Mouse (Mus musculus): ENCODE measurements around the gene Glb1l. TPM values are rescaled to one million over a fixed set of nuclear protein-coding genes. Genes with fewer than 3 reads are reported as not detected.

Glb1l gene
- polyA plus RNA-seq, 1 experiment from 2014 or later: 13.0 TPM

DNA sequence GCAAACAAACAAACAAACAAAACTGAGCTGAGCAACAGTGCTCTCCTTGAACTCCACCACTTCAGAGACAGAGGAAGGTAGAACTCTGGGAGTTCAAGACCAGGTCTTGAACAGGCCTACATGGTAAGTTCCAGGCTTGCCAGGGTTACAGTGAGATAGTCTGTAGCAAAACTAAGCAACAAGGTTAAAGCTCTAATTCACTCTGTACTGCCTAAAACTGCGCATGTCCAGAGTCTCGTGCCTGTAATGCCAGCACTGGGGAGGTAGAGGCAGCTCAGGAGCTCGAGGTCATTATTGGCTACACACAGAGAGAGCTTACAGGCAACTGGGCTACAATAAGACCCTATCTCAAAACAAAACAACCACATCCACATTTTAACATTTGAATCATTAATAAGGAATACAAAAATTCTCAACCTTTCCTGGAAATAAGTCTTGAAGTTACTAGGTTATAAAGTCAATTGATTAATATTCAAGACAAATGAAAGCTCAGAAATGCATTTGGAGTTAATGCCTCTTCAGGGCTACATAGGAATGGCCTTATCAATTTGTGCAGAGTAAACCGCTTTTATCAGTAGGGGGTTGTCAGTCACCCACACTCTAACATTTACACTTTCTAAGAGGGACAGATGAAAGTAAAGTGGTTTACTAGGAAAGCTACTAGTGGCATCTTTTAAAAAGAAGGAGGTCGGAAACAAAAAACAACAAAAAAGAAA, 50.9 kb downstream of the Glb1l start:
- Histone ChIP-seq H3K27ac (replicated peaks; ENCODE audit: low read depth, low read length) (no peak overlapping the region), H3K4me2 (ENCODE audit: low read depth, low read length) (no peak overlapping the region), H3K4me1 (ENCODE audit: control insufficient read depth, insufficient read depth, low read length) (no peaks in the 10 kb centered on the region), H3K4me3 (ENCODE audit: low read depth, low read length) (no peak overlapping the region), H3K9ac (ENCODE audit: low read depth, low read length) (no peak overlapping the region), H3K36me3 (ENCODE audit: control insufficient read depth, insufficient read depth, low read length) (no peaks in the 10 kb centered on the region), H3K27me3 (replicated peaks; ENCODE audit: control insufficient read depth, insufficient read depth, low read length) (no peaks in the 10 kb centered on the region), H3K9me3 (ENCODE audit: control insufficient read depth, low read length) (no peaks in the 10 kb centered on the region)
- WGBS: 61% methylated on average over 5 of the region's 5 CpGs
- DNase-seq (ENCODE audit: low spot score) (no peak), ATAC-seq (ENCODE audit: low read depth) (no peak)

DNA sequence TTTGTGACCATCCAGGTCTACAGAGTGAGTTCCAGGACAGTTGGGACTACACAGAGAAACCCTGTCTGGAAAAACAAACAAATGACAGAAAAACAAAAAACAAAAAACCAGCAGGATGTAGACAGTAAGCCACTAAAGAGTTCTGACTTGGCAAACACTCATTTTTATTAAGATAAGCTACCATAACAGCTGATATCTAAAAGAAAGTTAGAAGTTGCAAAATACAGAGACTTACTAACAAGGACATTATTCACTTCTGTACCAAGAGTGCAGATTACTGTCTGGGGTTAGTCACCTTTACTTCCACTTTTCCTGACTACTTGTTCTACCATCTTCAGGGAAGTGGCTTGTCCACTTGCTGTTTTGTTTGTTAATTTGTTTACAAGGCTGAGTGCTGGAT, 51.6 kb downstream of the Glb1l start:
- no peaks in the 10 kb centered on the region for H3K27me3 ChIP-seq (replicated peaks; ENCODE audit: control insufficient read depth, insufficient read depth, low read length)
- no peak overlapping the region for H3K27ac ChIP-seq (replicated peaks; ENCODE audit: low read depth, low read length)
- DNase-seq (ENCODE audit: low spot score): no peak
- no peak overlapping the region for H3K4me2 ChIP-seq (ENCODE audit: low read depth, low read length)
- H3K9ac ChIP-seq (ENCODE audit: low read depth, low read length): no peak overlapping the region
- no peak for ATAC-seq (ENCODE audit: low read depth)
- H3K4me1 ChIP-seq (ENCODE audit: control insufficient read depth, insufficient read depth, low read length): no peaks in the 10 kb centered on the region
- no peaks in the 10 kb centered on the region for H3K36me3 ChIP-seq (ENCODE audit: control insufficient read depth, insufficient read depth, low read length)
- no peak overlapping the region for H3K4me3 ChIP-seq (ENCODE audit: low read depth, low read length)
- H3K9me3 ChIP-seq (ENCODE audit: control insufficient read depth, low read length): no peaks in the 10 kb centered on the region

DNA sequence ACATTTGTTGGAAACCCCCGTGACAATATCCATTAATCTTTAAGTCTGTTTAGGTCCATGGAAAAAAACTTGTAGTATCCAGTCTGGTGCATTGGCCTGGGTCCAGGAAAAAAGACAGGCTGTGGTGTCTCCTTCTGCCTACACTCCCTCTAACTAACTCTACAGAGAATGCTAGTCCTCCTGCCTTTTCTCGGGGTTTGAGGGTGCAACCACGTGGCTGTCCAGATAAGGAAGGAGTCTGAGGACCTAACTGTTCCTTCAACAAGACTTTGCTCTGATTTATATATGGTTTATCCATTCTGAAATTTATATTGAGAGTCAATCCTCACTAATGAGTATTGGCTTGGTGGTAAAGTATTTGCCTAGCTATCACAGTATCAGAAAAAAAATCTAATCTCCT, 54.8 kb downstream of the Glb1l start:
- WGBS: 65% methylated on average over 3 of the region's 3 CpGs
- no peak for ATAC-seq (ENCODE audit: low read depth)
- no peak for DNase-seq (ENCODE audit: low spot score)

DNA sequence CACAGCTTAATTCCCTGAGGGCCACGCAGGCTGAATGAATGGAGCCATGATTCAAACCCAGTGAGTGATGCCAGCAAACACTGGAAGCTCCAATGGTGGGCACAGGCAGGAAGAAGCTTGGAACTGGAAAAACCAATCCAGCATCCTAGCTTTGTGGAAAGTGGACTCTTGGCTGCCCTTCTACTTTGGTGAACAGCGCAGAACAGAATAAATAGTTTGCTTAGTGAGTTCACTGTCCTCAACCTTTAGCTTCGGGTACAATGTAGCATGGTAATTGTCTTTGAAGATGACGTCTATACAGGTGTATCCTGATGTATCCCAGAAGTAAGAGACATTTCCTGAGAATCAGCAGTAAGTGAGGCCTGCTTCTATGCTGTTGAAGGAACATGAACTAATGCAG, 61.9 kb downstream of the Glb1l start:
- ATAC-seq (ENCODE audit: low read depth) (no peak), DNase-seq (ENCODE audit: low spot score) (no peak)
- H3K27me3 ChIP-seq (replicated peaks; ENCODE audit: control insufficient read depth, insufficient read depth, low read length): no peaks in the 10 kb centered on the region
- H3K4me1 ChIP-seq (ENCODE audit: control insufficient read depth, insufficient read depth, low read length): peaks cover 4% of the 10 kb centered on the region
- H3K36me3 ChIP-seq (ENCODE audit: control insufficient read depth, insufficient read depth, low read length): peaks cover 54% of the 10 kb centered on the region
- H3K4me2 ChIP-seq (ENCODE audit: low read depth, low read length): no peak overlapping the region
- H3K27ac ChIP-seq (replicated peaks; ENCODE audit: low read depth, low read length): no peak overlapping the region
- 86% methylated on average over 4 of the region's 4 CpGs for WGBS
- no peak overlapping the region for H3K4me3 ChIP-seq (ENCODE audit: low read depth, low read length)
- no peak overlapping the region for H3K9ac ChIP-seq (ENCODE audit: low read depth, low read length)
- H3K9me3 ChIP-seq (ENCODE audit: control insufficient read depth, low read length): no peaks in the 10 kb centered on the region

More for the DNA sequence above, 54.8 kb downstream of the Glb1l start:
- no peaks in the 10 kb centered on the region for H3K9me3 ChIP-seq (ENCODE audit: control insufficient read depth, low read length)
- no peaks in the 10 kb centered on the region for H3K4me1 ChIP-seq (ENCODE audit: control insufficient read depth, insufficient read depth, low read length)
- H3K4me3 ChIP-seq (ENCODE audit: low read depth, low read length): no peak overlapping the region
- H3K27me3 ChIP-seq (replicated peaks; ENCODE audit: control insufficient read depth, insufficient read depth, low read length): no peaks in the 10 kb centered on the region
- no peaks in the 10 kb centered on the region for H3K36me3 ChIP-seq (ENCODE audit: control insufficient read depth, insufficient read depth, low read length)
- H3K9ac ChIP-seq (ENCODE audit: low read depth, low read length): no peak overlapping the region
- H3K4me2 ChIP-seq (ENCODE audit: low read depth, low read length): no peak overlapping the region
- H3K27ac ChIP-seq (replicated peaks; ENCODE audit: low read depth, low read length): no peak overlapping the region

Small RNAs within 50 kb of the gene (microRNA-seq; reads per million reads assigned to microRNA genes)
- gene Gm27943 (ENCODE audit: borderline number of aligned reads): not detected

Other genes with a start within 250 kb of the Glb1l start
- gene Nhej1, start 85.6 kb downstream of the Glb1l start, polyA plus RNA-seq (2014; fragmentation: Nextera tagmentation; extraction: Ambion mirVana): 10.3 and 11.5 TPM in 2 replicates
- 0.08 and 0.13 TPM in 2 replicates for gene Slc23a3, start 76.9 kb downstream of the Glb1l start, polyA plus RNA-seq (2014; fragmentation: Nextera tagmentation; extraction: Ambion mirVana)
- gene Cnppd1, start 68.1 kb downstream of the Glb1l start, polyA plus RNA-seq (2014; fragmentation: Nextera tagmentation; extraction: Ambion mirVana): 35.9 and 41.4 TPM in 2 replicates
- 49.3 and 51.4 TPM in 2 replicates for gene Retreg2, start 68.0 kb downstream of the Glb1l start, polyA plus RNA-seq (2014; fragmentation: Nextera tagmentation; extraction: Ambion mirVana)
- gene Zfand2b, start 42.2 kb downstream of the Glb1l start, polyA plus RNA-seq (2014; fragmentation: Nextera tagmentation; extraction: Ambion mirVana): 37.0 and 37.6 TPM in 2 replicates
- 21.7 and 24.5 TPM in 2 replicates for gene Abcb6, start 30.4 kb downstream of the Glb1l start, polyA plus RNA-seq (2014; fragmentation: Nextera tagmentation; extraction: Ambion mirVana)
- 16.8 and 21.8 TPM in 2 replicates for gene Ankzf1, start 18.7 kb downstream of the Glb1l start, polyA plus RNA-seq (2014; fragmentation: Nextera tagmentation; extraction: Ambion mirVana)
- 31.9 and 32.7 TPM in 2 replicates for gene Atg9a, start 18.6 kb downstream of the Glb1l start, polyA plus RNA-seq (2014; fragmentation: Nextera tagmentation; extraction: Ambion mirVana)
- 97.1 and 103 TPM in 2 replicates for gene Stk16, start within 50 bp of the Glb1l start, polyA plus RNA-seq (2014; fragmentation: Nextera tagmentation; extraction: Ambion mirVana)
- gene Tuba4a, start 9.1 kb upstream of the Glb1l start, polyA plus RNA-seq (2014; fragmentation: Nextera tagmentation; extraction: Ambion mirVana): 59.6 and 76.1 TPM in 2 replicates
- gene A630095N17Rik, start 21.3 kb upstream of the Glb1l start, polyA plus RNA-seq (2014; fragmentation: Nextera tagmentation; extraction: Ambion mirVana): not detected in 2 replicates
- gene Dnajb2, start 25.6 kb upstream of the Glb1l start, polyA plus RNA-seq (2014; fragmentation: Nextera tagmentation; extraction: Ambion mirVana): 20.0 and 21.0 TPM in 2 replicates
- 2.0 and 2.9 TPM in 2 replicates for gene Ptprn, start 53.7 kb upstream of the Glb1l start, polyA plus RNA-seq (2014; fragmentation: Nextera tagmentation; extraction: Ambion mirVana)
- gene Resp18, start 67.6 kb upstream of the Glb1l start, polyA plus RNA-seq (2014; fragmentation: Nextera tagmentation; extraction: Ambion mirVana): 6.0 and 6.9 TPM in 2 replicates
- gene Dnpep, start 107.2 kb upstream of the Glb1l start, polyA plus RNA-seq (2014; fragmentation: Nextera tagmentation; extraction: Ambion mirVana): 115 and 128 TPM in 2 replicates
- gene Des, start 149.5 kb upstream of the Glb1l start, polyA plus RNA-seq (2014; fragmentation: Nextera tagmentation; extraction: Ambion mirVana): 159 and 218 TPM in 2 replicates
- 20.2 and 20.3 TPM in 2 replicates for gene Speg, start 164.5 kb upstream of the Glb1l start, polyA plus RNA-seq (2014; fragmentation: Nextera tagmentation; extraction: Ambion mirVana)
- 74.2 and 82.9 TPM in 2 replicates for gene Gmppa, start 225.1 kb upstream of the Glb1l start, polyA plus RNA-seq (2014; fragmentation: Nextera tagmentation; extraction: Ambion mirVana)
- gene Asic4, start 239.6 kb upstream of the Glb1l start, polyA plus RNA-seq (2014; fragmentation: Nextera tagmentation; extraction: Ambion mirVana): 0.16 and 0.18 TPM in 2 replicates